Mouse (Mus musculus) G1E (cell line): ENCODE measurements around the gene Gm12216.

Experiments used
- CTCF ChIP-seq: IDR thresholded peaks from 2 replicates; pipeline ENCODE4 v1.5.1; 2012; ENCODE audit warnings: low read depth, low read length, inconsistent platforms, mixed read lengths
- GATA1 ChIP-seq: IDR thresholded peaks from 2 replicates; pipeline ENCODE4 v1.6.1; 2012; ENCODE audit warnings: borderline replicate concordance, low read length, inconsistent platforms, mixed read lengths
- TAL1 ChIP-seq: conservative IDR thresholded peaks from 2 replicates; pipeline ENCODE4 v1.6.1; 2012; ENCODE audit warnings: low read depth, low read length, inconsistent platforms, mixed read lengths

- no peak for TF ChIP-seq CTCF
- TF ChIP-seq GATA1: no peak
- TF ChIP-seq TAL1: no peak
Observed at GRCm38 (mm10) chr11:53764581-53764980, 94.5 kb downstream of the Gm12216 start.
